Mouse (Mus musculus) bone marrow, adult 2 months (tissue): ENCODE data around the gene Pcnx2.

Experiments used
- CTCF ChIP-seq: fragments of 200-500 bp; IDR thresholded peaks from 2 replicates; pipeline ENCODE4 v1.5.1; 2011; ENCODE audit warnings: low read length, control low read depth; ENCODE audit not compliant: control insufficient read depth, insufficient read depth
- POLR2A ChIP-seq: fragments of 200-500 bp; IDR thresholded peaks from 2 replicates; pipeline ENCODE4 v1.6.1; 2011; ENCODE audit warnings: low read depth, mild to moderate bottlenecking, control low read depth, low read length, borderline replicate concordance; ENCODE audit not compliant: control insufficient read depth

GRCm38 (mm10) chr8:125857251-125857650 lies 40.9 kb downstream of the Pcnx2 start:
- TF ChIP-seq CTCF, result no peak
- no peak for TF ChIP-seq POLR2A
